Mouse (Mus musculus) midbrain, embryonic 14.5 days (tissue): ENCODE data around the gene Senp8. TPM values are rescaled to one million over a fixed set of nuclear protein-coding genes. Genes with fewer than 3 reads are reported as not detected.

ENCODE experiments used
- ATAC-seq: fragments of 200-750 bp; cut with Nextera tagmentation; 2 replicates; pipeline ENCODE4 v1.8.0; 2017; ENCODE audit warnings: moderate number of reproducible peaks, moderate library complexity; ENCODE audit not compliant: low FRiP score, low TSS enrichment
- DNase-seq: peaks from one replicate; pipeline ENCODE4 v3.0.0-alpha.2; 2015
- H3K27ac ChIP-seq: fragments of 300-500 bp; sonication (generic); replicated peaks from 2 replicates; pipeline ENCODE4 v1.5.1; 2014; ENCODE audit warnings: mild to moderate bottlenecking, low read depth, low read length, moderate library complexity
- H3K27me3 ChIP-seq: fragments of 300-500 bp; sonication (generic); 2 replicates; pipeline ENCODE4 v1.6.1; 2014; ENCODE audit warnings: low read length, control low read depth, mixed read lengths; ENCODE audit not compliant: control insufficient read depth, insufficient read depth
- H3K36me3 ChIP-seq: fragments of 300-500 bp; sonication (generic); 2 replicates; pipeline ENCODE4 v1.6.1; 2014; ENCODE audit warnings: low read length, control low read depth; ENCODE audit not compliant: control insufficient read depth, insufficient read depth
- H3K4me1 ChIP-seq: fragments of 300-500 bp; sonication (generic); 2 replicates; pipeline ENCODE4 v1.6.1; 2014; ENCODE audit warnings: mild to moderate bottlenecking, antibody characterized with exemption, low read length, control low read depth; ENCODE audit not compliant: control insufficient read depth, insufficient read depth
- H3K4me2 ChIP-seq: fragments of 300-500 bp; sonication (generic); 2 replicates; pipeline ENCODE4 v1.6.1; 2014; ENCODE audit warnings: mild to moderate bottlenecking, low read length, moderate library complexity
- H3K4me3 ChIP-seq: fragments of 300-500 bp; sonication (generic); replicated peaks from 2 replicates; pipeline ENCODE4 v1.5.1; 2014; ENCODE audit warnings: low read depth, low read length
- H3K9ac ChIP-seq: fragments of 300-500 bp; sonication (generic); replicated peaks from 2 replicates; pipeline ENCODE4 v1.6.1; 2014; ENCODE audit warnings: mild to moderate bottlenecking, low read length, moderate library complexity
- H3K9me3 ChIP-seq: fragments of 300-500 bp; sonication (generic); 2 replicates; pipeline ENCODE4 v1.6.1; 2016; ENCODE audit warnings: low read length, control low read depth, mixed read lengths; ENCODE audit not compliant: control insufficient read depth
- WGBS: fragments of 180-500 bp; shearing (Covaris S2); extraction: QIAGEN DNeasy Blood & Tissue Kit; methylation state at CpG from one replicate; pipeline ENCODE4 v1.1.7; 2014; 5-methylcytosine and 5-hydroxymethylcytosine counted together
- polyA plus RNA-seq: library from polyadenylated mRNA; unstranded; fragments of >200 nt; fragmentation: Nextera tagmentation; extraction: Ambion mirVana; gene quantifications from 2 replicates; pipeline ENCODE4 v1.2.1, GENCODE M21; 2014

The Senp8 gene
- polyA plus RNA-seq, 1 experiment from 2014 or later, result 16.4 TPM

- H3K4me3 ChIP-seq, result no peak overlapping the region
- no peaks in the 10 kb centered on the region for H3K9me3 ChIP-seq
- peaks cover 19% of the 10 kb centered on the region for H3K4me1 ChIP-seq
- H3K9ac ChIP-seq, result no peak overlapping the region
- H3K27ac ChIP-seq, result no peak overlapping the region
- no peak overlapping the region for H3K4me2 ChIP-seq
- whole genome bisulfite sequencing, result 93% methylated on average over 11 of the region's 11 CpGs
- ATAC-seq (no peak), DNase-seq (no peak)
- no peaks in the 10 kb centered on the region for H3K36me3 ChIP-seq
- H3K27me3 ChIP-seq, result no peaks in the 10 kb centered on the region
Measured at GRCm38 (mm10) chr9:59748969-59749368, 1.5 kb downstream of the Senp8 start.

- WGBS, result 94% methylated on average over 2 of the region's 2 CpGs
- no peaks in the 10 kb centered on the region for H3K9me3 ChIP-seq
- no peak overlapping the region for H3K4me3 ChIP-seq
- H3K27ac ChIP-seq, result no peak overlapping the region
- no peaks in the 10 kb centered on the region for H3K27me3 ChIP-seq
- no peak overlapping the region for H3K4me2 ChIP-seq
- no peaks in the 10 kb centered on the region for H3K36me3 ChIP-seq
- peaks cover 18% of the 10 kb centered on the region for H3K4me1 ChIP-seq
- DNase-seq (no peak), ATAC-seq (no peak)
- H3K9ac ChIP-seq, result no peak overlapping the region
Measured at GRCm38 (mm10) chr9:59748387-59748786, 2.1 kb downstream of the Senp8 start.

DNA sequence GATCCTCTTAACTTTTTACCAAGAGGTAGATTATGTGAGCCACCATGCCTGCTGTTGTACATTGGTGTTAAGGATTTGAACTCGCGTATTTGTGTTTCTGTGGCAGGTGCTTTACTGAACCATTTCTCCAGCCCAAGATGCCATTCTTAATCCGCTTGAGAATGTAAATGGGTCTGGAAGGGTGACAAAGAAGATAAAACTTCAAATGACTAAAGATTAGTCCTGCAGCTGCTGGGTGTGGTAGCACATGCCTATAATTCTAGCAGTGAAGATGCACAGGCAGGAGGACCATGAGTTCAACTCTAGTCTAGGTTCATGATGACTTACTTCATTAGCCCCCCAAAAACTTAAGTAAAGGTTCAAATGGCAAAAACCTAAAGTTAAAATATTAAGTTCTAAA lies 6.6 kb downstream of the Senp8 start:
- Histone ChIP-seq H3K27ac (no peak overlapping the region), H3K27me3 (no peaks in the 10 kb centered on the region), H3K36me3 (no peaks in the 10 kb centered on the region), H3K4me3 (no peak overlapping the region), H3K9ac (no peak overlapping the region), H3K4me2 (no peak overlapping the region), H3K9me3 (no peaks in the 10 kb centered on the region), H3K4me1 (no peaks in the 10 kb centered on the region)
- ATAC-seq, result no peak
- no peak for DNase-seq
- WGBS, result 93% methylated on average over 3 of the region's 3 CpGs

DNA sequence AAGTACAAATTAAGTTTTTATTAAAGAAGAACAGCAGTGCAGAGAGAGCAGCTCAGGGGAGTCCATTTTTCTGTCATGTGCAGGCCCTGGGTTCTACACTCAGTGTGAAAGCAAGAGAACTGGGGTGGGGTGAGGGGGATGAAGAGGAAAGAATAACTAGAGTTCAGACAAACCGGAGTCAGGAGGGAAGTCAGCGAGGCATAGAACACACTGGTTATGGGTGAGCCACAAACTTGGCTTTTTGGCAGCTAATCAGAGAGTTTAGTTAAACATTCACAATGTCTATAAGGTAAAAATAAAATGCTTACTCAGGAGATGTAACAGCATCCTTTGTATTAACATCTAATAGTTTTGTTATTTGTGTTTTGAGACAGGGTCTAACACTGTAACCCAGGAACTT lies 9.9 kb downstream of the Senp8 start:
- H3K4me1 ChIP-seq, result no peaks in the 10 kb centered on the region
- H3K27me3 ChIP-seq, result no peaks in the 10 kb centered on the region
- no peak for DNase-seq
- no peaks in the 10 kb centered on the region for H3K9me3 ChIP-seq
- 85% methylated on average over 2 of the region's 2 CpGs for WGBS
- no peak overlapping the region for H3K4me3 ChIP-seq
- no peak overlapping the region for H3K27ac ChIP-seq
- H3K4me2 ChIP-seq, result no peak overlapping the region
- no peak overlapping the region for H3K9ac ChIP-seq
- ATAC-seq, result no peak
- H3K36me3 ChIP-seq, result 0 out of 2 replicates have a peak, but pooled peaks cover 6% of the 10 kb centered on the region

DNA sequence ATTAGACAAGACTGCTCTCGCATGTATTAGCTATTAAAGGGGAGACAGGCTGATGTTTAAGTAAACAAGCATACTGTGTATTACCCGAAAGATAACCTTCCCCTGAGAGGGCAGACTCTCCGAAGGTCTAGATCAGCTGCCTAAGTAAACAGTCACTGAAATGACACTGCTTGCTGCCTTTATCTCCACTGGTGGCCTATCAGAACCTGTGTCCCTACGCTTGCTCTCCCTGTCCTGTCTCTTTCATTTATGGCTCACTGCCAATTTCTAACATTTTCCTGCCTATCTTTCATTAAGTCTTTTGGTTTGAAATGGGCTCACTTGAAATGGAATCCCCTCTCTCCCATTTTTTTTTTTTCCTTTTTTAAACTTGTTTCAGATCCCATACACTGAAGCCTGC lies 15.1 kb downstream of the Senp8 start:
- H3K4me1 ChIP-seq, result no peaks in the 10 kb centered on the region
- H3K9me3 ChIP-seq, result no peaks in the 10 kb centered on the region
- no peak overlapping the region for H3K4me2 ChIP-seq
- H3K9ac ChIP-seq, result no peak overlapping the region
- H3K4me3 ChIP-seq, result no peak overlapping the region
- H3K27me3 ChIP-seq, result no peaks in the 10 kb centered on the region
- no peak for ATAC-seq
- WGBS, result 79% methylated on average over 4 of the region's 4 CpGs
- DNase-seq, result no peak
- no peak overlapping the region for H3K27ac ChIP-seq
- H3K36me3 ChIP-seq, result 0 out of 2 replicates have a peak, but pooled peaks cover 6% of the 10 kb centered on the region

DNA sequence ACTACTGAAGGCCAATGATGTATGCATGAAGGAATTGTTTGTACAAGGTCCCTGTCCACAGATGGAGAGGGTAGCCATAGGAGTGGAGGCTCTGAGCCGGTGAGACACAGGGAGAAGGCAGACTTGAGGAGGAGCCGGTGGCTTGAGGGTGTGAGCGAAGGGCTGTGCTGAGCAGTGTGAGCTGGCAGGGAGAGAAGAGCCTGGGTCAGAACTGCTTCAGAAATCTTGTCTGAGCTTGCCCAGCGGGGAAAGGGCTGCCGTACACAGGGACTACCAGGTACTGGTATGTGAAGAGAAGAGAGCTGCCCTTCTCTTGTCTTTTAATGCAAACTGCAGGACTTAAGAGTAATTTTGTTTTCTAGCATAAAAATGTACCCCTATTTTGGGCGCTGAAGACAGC lies 17.4 kb downstream of the Senp8 start:
- no peaks in the 10 kb centered on the region for H3K27me3 ChIP-seq
- ATAC-seq (no peak), DNase-seq (no peak)
- H3K36me3 ChIP-seq, result 0 out of 2 replicates have a peak, but pooled peaks cover 6% of the 10 kb centered on the region
- no peaks in the 10 kb centered on the region for H3K4me1 ChIP-seq
- no peaks in the 10 kb centered on the region for H3K9me3 ChIP-seq
- H3K4me2 ChIP-seq, result no peak overlapping the region
- no peak overlapping the region for H3K27ac ChIP-seq
- 82% methylated on average over 6 of the region's 6 CpGs for WGBS
- no peak overlapping the region for H3K4me3 ChIP-seq
- no peak overlapping the region for H3K9ac ChIP-seq

DNA sequence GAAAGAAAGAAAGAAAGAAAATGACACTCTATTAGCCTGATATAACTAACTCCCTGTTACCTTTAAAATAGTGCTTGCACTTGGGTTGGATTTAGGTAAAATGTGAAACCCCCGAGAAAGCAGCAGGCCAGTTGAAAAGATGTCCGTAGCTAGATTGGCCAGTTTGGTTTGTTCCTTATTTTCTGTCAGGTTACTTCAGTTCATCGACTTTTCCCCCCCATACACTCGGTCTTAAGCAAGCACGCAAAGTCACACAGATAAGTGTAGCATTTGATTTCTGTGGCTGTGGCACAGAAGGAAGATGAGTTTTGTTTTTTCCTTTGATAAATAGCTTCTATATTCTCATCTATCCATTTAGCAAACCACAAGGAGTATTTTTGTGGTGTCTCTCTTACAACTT lies 19.4 kb downstream of the Senp8 start:
- Histone ChIP-seq H3K27ac (no peak overlapping the region), H3K4me1 (no peaks in the 10 kb centered on the region), H3K4me2 (no peak overlapping the region), H3K4me3 (no peak overlapping the region), H3K9me3 (no peaks in the 10 kb centered on the region), H3K27me3 (no peaks in the 10 kb centered on the region), H3K36me3 (no peaks in the 10 kb centered on the region), H3K9ac (no peak overlapping the region)
- ATAC-seq, result no peak
- DNase-seq, result no peak
- 91% methylated on average over 5 of the region's 5 CpGs for WGBS

DNA sequence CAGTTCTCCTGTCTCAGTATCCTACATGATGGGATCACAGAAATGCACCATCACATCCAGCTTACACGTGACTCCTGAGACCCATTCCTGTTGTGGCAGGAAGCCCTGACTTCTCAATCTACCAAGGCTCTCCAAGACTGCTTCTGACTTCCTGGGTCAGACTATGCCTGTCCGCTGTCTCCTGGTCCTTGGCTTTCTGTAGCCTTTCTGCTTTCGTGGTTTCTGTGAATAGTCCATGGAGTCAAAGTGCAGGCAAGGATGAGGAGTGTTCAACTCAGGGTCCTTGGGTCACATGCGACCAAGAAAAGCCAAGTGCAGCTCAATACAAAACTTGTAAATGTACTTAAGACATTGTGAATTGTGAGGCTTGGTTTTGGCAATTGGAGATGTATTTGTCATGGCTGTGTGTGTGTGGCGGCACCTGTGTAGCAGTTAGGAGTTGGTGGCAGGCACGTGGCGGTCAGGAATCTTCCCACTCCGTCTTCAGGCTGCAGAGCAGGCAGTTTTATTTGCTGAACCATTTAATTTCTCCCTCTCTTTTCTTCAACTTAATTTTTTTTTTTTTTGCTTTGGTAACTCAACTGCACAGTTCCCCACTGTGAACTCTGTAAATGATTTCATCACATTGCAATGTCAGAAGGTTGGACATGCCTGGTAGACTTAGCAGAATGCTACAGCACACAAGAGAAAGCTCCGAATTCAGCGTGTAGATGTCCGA lies 22.8 kb downstream of the Senp8 start:
- Histone ChIP-seq H3K4me1 (peaks cover 8% of the 10 kb centered on the region; the same call in 1 of the 2 replicates), H3K9ac (no peak overlapping the region), H3K27ac (no peak overlapping the region), H3K9me3 (no peaks in the 10 kb centered on the region), H3K4me2 (no peak overlapping the region), H3K4me3 (no peak overlapping the region), H3K27me3 (no peaks in the 10 kb centered on the region), H3K36me3 (no peaks in the 10 kb centered on the region)
- WGBS, result 90% methylated on average over 11 of the region's 11 CpGs
- no peak for ATAC-seq
- no peak for DNase-seq

DNA sequence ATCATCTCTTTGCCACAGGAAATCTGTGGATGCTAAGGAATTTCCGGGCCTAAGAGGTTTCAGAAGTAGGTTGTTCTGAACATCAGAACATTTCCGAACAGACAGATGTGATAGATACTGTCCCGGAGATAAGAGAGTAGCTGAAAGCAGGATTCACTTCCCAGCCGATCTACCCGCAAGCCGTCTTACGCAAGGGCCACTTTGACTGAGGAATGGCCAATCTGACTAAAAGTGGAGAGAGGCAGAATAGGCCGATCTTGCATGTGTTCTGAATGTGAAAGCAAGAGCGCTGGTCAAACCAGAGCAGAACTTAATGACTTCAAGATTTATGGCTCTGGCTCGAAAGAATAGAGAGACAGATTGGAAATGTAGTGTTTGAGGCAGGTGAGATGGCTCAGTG lies 25.0 kb downstream of the Senp8 start:
- WGBS, result 93% methylated on average over 10 of the region's 10 CpGs
- ATAC-seq (no peak), DNase-seq (no peak)
- H3K4me2 ChIP-seq, result no peak overlapping the region
- H3K4me3 ChIP-seq, result no peak overlapping the region
- H3K27me3 ChIP-seq, result no peaks in the 10 kb centered on the region
- H3K4me1 ChIP-seq, result peaks cover 8% of the 10 kb centered on the region; the same call in 1 of the 2 replicates
- no peaks in the 10 kb centered on the region for H3K36me3 ChIP-seq
- no peak overlapping the region for H3K9ac ChIP-seq
- no peaks in the 10 kb centered on the region for H3K9me3 ChIP-seq
- no peak overlapping the region for H3K27ac ChIP-seq
